Mouse (Mus musculus): Measurements from ENCODE around the gene C1qtnf5.
"Not testable (repeated sequence)": the region's sequence is repeated elsewhere in the genome, so short reads cannot be mapped to it uniquely, and the experiment has no call there.

The C1qtnf5 gene

GRCm38 (mm10) chr9:44101490-44101889 lies 5.6 kb upstream of the C1qtnf5 start, which contains the start of gene Mfrp:
TSS of gene Mfrp (plus strand) at chr9:44101729.
- in situ Hi-C loops (cut with MboI, MseI), result no loop called here

- in situ Hi-C loops (cut with MboI, MseI), result no loop called here
Observed at GRCm38 (mm10) chr9:44104881-44105280, 2.2 kb upstream of the C1qtnf5 start.

DNA sequence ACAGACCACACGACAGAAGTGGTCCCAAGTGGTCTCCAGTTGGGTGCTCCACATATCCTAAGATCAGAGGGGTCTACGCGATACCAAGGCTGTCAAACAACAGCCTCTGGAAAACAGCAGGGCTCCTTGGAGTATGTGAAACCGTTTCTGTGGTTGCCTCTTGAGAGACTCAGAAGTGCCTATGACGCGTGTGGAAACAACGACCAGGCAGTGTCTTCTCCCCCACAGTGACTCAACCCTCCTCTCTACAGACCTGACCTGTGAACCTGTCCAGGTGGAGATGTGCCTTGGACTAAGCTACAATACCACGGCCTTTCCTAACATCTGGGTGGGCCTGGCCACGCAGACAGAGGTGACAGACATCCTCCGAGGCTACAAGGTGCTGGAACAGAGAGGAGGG lies 1.3 kb upstream of the C1qtnf5 start:
- in situ Hi-C loops (cut with MboI, MseI), result no loop called here

- in situ Hi-C loops (cut with MboI, MseI), result no loop called here
Observed at GRCm38 (mm10) chr9:44106182-44106581, 863 bp upstream of the C1qtnf5 start.

DNA sequence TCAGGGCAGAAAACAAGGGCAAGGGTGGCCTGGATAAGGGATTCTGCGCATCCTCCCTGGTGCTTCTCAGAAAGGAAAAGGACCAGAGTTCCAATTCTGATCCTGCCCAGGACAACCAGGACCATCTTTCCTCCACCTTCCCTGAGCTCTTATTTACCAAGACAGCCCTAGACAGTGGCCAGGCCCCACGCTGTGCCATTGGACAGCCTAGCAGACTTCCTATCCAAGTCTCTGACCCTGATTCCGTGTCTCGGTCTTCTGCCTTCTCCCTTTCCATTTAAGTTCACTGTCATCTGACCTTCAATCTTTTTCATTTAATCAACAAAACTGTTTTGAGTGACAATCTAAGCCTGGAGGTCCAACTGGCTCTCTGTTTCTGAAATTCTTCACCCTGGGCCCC lies 449 bp upstream of the C1qtnf5 start:
- in situ Hi-C loops (cut with MboI, MseI), result no loop called here

DNA sequence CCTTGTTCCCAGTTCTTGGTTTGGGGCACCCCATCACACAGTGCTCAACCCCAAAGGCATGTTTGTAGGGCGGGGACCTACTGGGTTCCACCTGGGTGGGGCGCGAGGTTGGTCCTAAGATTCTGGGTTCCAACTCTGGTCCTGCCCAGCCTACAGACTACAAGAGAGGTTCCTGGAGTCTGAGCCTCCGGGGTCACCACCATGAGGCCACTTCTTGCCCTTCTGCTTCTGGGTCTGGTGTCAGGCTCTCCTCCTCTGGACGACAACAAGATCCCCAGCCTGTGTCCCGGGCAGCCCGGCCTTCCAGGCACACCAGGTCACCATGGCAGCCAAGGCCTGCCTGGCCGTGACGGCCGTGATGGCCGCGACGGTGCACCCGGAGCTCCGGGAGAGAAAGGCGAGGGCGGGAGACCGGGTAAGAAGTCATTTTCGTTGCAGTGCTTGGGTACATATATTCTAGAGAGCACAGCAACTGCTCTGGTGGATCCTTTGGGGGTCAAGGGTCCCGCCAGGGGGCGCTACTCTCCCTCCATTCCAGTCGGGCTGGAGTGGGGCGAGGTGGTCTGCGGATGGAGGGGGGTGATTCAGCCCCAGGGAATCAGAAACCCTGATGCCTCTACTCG lies 623 bp downstream of the C1qtnf5 start:
- in situ Hi-C loops (cut with MboI, MseI), result no loop called here

DNA sequence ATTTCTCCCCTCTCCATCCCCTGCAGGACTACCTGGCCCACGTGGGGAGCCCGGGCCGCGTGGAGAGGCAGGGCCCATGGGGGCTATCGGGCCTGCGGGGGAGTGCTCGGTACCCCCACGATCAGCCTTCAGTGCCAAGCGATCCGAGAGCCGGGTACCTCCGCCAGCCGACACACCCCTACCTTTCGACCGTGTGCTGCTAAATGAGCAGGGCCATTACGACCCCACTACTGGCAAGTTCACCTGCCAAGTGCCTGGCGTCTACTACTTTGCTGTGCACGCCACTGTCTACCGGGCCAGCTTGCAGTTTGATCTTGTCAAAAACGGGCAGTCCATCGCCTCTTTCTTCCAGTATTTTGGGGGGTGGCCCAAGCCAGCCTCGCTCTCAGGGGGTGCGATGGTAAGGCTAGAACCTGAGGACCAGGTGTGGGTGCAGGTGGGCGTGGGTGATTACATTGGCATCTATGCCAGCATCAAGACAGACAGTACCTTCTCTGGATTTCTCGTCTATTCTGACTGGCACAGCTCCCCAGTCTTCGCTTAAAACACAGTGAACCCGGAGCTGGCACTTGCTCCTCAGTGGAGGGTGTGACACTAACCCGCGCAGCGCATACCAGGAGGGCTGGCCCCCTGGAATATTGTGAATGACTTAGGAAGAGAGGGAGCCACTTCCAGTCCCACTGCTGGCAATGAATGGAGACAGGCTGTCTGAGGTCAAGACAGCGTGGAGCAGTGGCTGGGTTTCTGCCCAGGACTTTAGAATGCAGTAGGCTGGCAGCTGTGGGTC lies 1.4 kb downstream of the C1qtnf5 start:
- in situ Hi-C loops (cut with MboI, MseI), result no loop called here

GRCm38 (mm10) chr9:44109360-44110095 lies 2.5 kb downstream of the C1qtnf5 start:
- in situ Hi-C loops (cut with MboI, MseI), result no loop called here

- in situ Hi-C loops (cut with MboI, MseI), result not testable (repeated sequence)
Observed at GRCm38 (mm10) chr9:44111909-44112308, 4.9 kb downstream of the C1qtnf5 start.

- in situ Hi-C loops (cut with MboI, MseI), result no loop called here
Observed at GRCm38 (mm10) chr9:44113105-44113789, 6.2 kb downstream of the C1qtnf5 start, which contains the start of the genes Gm49380 and Rnf26. TSS of gene Gm49380 (minus strand) at chr9:44113500. TSS of gene Rnf26 (minus strand) at chr9:44113517.

- in situ Hi-C loops (cut with MboI, MseI), result no loop called here
Observed at GRCm38 (mm10) chr9:44114453-44114852, 7.4 kb downstream of the C1qtnf5 start.

- in situ Hi-C loops (cut with MboI, MseI), result no loop called here
Observed at GRCm38 (mm10) chr9:44115599-44115998, 8.6 kb downstream of the C1qtnf5 start.

- in situ Hi-C loops (cut with MboI, MseI), result no loop called here
Observed at GRCm38 (mm10) chr9:44116182-44116581, 9.1 kb downstream of the C1qtnf5 start.

- in situ Hi-C loops (cut with MboI, MseI), result no loop called here
Observed at GRCm38 (mm10) chr9:44119011-44119410, 12.0 kb downstream of the C1qtnf5 start.

- in situ Hi-C loops (cut with MboI, MseI), result no loop called here
Observed at GRCm38 (mm10) chr9:44119948-44120465, 13.0 kb downstream of the C1qtnf5 start.

DNA sequence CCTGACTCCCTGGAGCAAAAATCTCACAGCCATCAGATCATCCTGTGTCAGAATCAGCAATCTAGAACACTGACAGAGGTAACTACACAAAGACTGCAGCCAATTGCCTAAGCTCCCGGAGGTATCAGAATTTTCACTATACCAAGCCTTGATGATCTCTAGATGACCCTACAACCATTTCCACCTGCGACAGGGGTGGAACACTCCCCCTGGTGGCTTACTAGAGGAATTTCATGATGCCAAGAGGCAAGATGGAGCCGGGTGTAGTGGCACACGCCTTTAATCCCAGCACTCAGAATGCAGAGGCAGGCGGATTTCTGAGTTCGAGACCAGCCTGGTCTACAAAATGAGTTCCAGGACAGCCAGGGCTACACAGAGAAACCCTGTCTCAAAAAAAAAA lies 17.3 kb downstream of the C1qtnf5 start:
- in situ Hi-C loops (cut with MboI, MseI), result no loop called here

GRCm38 (mm10) chr9:44125026-44125425 lies 18.0 kb downstream of the C1qtnf5 start:
- in situ Hi-C loops (cut with MboI, MseI), result no loop called here

- in situ Hi-C loops (cut with MboI, MseI), result no loop called here
Observed at GRCm38 (mm10) chr9:44125546-44126428, 18.7 kb downstream of the C1qtnf5 start.

DNA sequence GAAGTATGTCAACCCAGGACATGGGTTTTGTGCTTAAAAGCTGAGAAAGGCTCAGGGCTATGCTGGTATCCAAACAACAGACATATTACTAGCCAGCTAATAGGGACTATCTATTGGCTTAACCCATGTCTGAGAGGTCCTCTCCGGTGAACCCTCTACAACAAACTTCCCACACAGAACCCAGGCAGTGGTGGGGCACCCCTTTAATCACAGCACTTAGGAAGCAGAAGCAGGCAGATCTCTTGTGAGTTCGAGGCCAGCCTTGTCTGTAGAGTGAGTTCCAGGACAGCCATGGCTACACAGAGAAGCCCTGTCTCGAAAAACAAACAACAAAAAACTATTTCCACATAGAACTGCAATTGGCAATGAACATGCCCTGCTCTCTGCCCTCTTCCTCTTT lies 19.7 kb downstream of the C1qtnf5 start:
- in situ Hi-C loops (cut with MboI, MseI), result no loop called here

GRCm38 (mm10) chr9:44127351-44127801 lies 20.3 kb downstream of the C1qtnf5 start:
- in situ Hi-C loops (cut with MboI, MseI), result no loop called here
